Mouse (Mus musculus) testis, adult 2 months (tissue): ENCODE results near the gene Smim4. TPM values are rescaled to one million over a fixed set of nuclear protein-coding genes. Genes with fewer than 3 reads are reported as not detected.

Experiments used
- H3K27ac ChIP-seq: fragments of 200-500 bp; 2 replicates; pipeline ENCODE4 v1.5.1; 2012; ENCODE audit warnings: low read depth, low read length; ENCODE audit not compliant: control insufficient read depth, insufficient read depth
- H3K27me3 ChIP-seq: fragments of 200-500 bp; 2 replicates; pipeline ENCODE4 v1.6.1; 2012; ENCODE audit warnings: mild to moderate bottlenecking, low read length, moderate library complexity; ENCODE audit not compliant: control insufficient read depth, insufficient read depth
- H3K36me3 ChIP-seq: fragments of 200-500 bp; 2 replicates; pipeline ENCODE4 v1.6.1; 2012; ENCODE audit warnings: mild to moderate bottlenecking, low read length; ENCODE audit not compliant: control insufficient read depth, insufficient read depth
- H3K4me1 ChIP-seq: fragments of 200-500 bp; 2 replicates; pipeline ENCODE4 v1.6.1; 2012; ENCODE audit warnings: low read length; ENCODE audit not compliant: control insufficient read depth, insufficient read depth
- H3K4me3 ChIP-seq: fragments of 200-500 bp; 2 replicates; pipeline ENCODE4 v1.5.1; 2012; ENCODE audit warnings: low read depth, mild to moderate bottlenecking, low read length, moderate library complexity, mixed read lengths; ENCODE audit not compliant: control insufficient read depth
- CTCF ChIP-seq: fragments of 200-500 bp; IDR thresholded peaks from 2 replicates; pipeline ENCODE4 v1.5.1; 2012; ENCODE audit warnings: low read depth, mild to moderate bottlenecking, inconsistent platforms, low read length, moderate library complexity; ENCODE audit not compliant: control insufficient read depth, insufficient read depth, insufficient replicate concordance
- POLR2A ChIP-seq: fragments of 200-500 bp; IDR thresholded peaks from 2 replicates; pipeline ENCODE4 v1.6.1; 2012; ENCODE audit warnings: low read depth, mild to moderate bottlenecking, inconsistent platforms, low read length, moderate library complexity; ENCODE audit not compliant: control insufficient read depth
- polyA plus RNA-seq: library from polyadenylated mRNA; depleted of rRNA; stranded (reverse); fragments of >200 nt; gene quantifications from 2 replicates; pipeline ENCODE4 v1.2.3, GENCODE M21; 2012

Gene Smim4
- polyA plus RNA-seq, 1 experiment, result 8.9 TPM

DNA sequence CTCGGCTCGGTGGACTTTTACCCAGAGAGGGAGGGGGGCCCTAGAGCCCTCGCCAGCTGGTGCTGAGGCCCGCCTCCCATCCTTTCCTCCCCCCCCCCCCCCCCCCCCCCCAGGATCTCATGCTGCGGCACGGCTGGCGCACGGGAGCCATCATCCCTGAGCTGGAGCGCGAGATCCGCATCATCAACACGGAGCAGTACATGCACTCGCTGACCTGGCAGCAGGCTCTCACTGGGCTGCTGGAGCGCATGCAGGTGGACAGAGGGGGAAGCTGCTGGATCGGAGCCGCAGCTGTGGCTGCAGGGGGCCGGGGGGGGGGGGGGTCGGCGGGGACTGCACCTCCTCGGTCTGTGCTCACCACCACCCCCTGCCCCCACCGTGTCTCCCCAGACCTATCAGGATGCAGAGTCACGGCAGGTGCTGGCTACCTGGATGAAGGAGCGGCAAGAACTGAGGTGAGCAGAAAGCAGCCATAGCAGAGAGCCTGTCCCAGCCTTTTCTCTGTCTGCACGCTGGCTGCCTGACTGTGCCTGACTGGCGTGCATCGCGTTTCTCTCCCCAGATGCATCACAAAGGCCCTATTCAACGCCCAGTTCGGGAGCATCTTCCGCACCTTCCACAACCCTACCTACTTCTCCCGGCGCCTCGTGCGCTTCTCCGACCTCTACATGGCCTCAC, 9.6 kb upstream of the Smim4 start:
- Histone ChIP-seq H3K4me1 (no peaks in the 10 kb centered on the region), H3K4me3 (no peak overlapping the region), H3K36me3 (no peaks in the 10 kb centered on the region)

DNA sequence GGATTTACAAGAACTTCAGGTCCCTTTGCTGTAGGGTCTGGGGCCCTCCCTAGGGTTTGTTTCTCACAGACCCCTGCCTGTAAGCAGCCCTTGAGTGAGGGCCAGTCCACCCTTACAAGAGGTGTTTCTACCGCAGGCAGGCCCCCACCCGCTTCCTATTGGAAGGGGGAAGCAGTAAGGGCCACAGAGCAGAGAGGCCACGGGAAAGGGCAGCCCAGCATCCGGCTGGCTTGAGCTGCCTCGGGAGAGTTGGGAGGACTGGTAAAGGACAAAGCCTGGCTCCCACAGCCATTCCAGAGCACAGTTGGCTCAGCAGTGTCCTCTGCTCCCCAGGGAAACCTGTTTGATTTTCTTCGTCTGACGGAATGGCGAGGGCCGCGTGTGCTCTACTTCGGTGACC, 9.0 kb upstream of the Smim4 start:
- Histone ChIP-seq H3K27ac (no peak overlapping the region), H3K4me3 (no peak overlapping the region), H3K4me1 (no peaks in the 10 kb centered on the region), H3K36me3 (no peaks in the 10 kb centered on the region), H3K27me3 (no peaks in the 10 kb centered on the region)
- TF ChIP-seq CTCF (no peak), POLR2A (no peak)

More for the DNA sequence above, 9.6 kb upstream of the Smim4 start:
- H3K27me3 ChIP-seq, result no peaks in the 10 kb centered on the region
- no peak overlapping the region for H3K27ac ChIP-seq
- TF ChIP-seq CTCF (no peak), POLR2A (no peak)

DNA sequence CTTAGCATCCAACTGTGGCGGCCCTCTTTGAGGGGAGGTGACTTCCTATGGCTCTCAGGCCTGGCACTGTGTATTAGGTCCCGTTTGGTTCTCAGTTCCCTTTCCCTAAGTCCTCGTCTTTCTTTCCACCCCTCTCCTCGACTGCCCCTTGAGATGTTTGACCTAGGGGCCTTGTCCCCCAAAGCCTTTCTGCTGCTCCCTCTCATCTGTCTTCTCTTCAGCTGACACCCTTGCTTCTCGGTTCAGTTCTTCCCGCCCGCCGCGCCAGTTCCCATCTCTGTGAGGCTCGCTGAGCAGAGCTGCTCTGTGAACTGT, 8.5 kb upstream of the Smim4 start:
- TF ChIP-seq POLR2A, result no peak
- no peaks in the 10 kb centered on the region; the same call in 1 of the 2 replicates for H3K4me1 ChIP-seq
- no peaks in the 10 kb centered on the region for H3K36me3 ChIP-seq
- H3K4me3 ChIP-seq, result no peak overlapping the region
- no peaks in the 10 kb centered on the region for H3K27me3 ChIP-seq
- H3K27ac ChIP-seq, result no peak overlapping the region

DNA sequence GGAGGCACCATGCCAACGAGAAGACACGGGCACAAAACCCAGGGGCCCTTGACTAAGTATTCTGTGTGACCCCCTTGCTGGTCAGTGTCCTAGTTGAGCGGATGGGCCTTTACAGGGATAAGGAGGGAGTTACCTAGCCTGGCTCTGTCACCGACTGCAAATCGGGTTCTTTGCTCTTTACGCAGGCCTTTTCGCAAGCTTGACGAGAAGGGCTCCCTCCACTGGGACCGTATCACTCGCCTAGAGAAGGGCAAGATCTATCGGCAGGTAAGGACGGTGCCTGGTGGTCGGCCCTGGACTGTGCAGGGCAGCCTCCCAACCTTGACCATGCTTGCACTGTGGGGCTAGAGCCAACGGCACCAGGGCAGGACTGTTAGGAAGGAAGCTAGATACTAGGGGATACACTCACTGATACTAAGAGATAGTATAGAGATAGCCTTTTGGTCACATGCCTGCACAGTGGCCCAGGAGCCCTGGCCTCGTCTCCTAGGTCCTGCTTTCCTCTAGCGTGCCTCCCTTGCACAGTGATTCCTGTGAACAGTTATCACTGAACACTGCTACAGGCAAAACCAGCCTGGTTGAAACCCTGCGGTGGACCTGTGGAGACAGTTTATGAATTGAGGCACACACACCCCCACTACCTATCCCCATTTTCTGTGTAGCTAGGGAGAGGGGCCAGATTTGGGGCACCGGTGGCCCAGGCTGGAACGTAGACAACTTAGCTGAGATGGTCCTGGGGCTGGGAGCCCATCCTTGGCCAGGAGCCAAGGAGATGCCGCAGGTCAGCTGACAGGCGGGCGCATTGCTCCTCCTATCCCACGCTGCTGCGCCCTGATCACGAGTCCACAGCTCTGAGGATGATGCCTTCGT, 7.9 kb upstream of the Smim4 start:
- TF ChIP-seq CTCF (no peak), POLR2A (no peak)
- H3K36me3 ChIP-seq, result no peaks in the 10 kb centered on the region
- no peak overlapping the region for H3K27ac ChIP-seq
- H3K27me3 ChIP-seq, result no peaks in the 10 kb centered on the region
- H3K4me3 ChIP-seq, result no peak overlapping the region
- peaks cover 5% of the 10 kb centered on the region for H3K4me1 ChIP-seq

DNA sequence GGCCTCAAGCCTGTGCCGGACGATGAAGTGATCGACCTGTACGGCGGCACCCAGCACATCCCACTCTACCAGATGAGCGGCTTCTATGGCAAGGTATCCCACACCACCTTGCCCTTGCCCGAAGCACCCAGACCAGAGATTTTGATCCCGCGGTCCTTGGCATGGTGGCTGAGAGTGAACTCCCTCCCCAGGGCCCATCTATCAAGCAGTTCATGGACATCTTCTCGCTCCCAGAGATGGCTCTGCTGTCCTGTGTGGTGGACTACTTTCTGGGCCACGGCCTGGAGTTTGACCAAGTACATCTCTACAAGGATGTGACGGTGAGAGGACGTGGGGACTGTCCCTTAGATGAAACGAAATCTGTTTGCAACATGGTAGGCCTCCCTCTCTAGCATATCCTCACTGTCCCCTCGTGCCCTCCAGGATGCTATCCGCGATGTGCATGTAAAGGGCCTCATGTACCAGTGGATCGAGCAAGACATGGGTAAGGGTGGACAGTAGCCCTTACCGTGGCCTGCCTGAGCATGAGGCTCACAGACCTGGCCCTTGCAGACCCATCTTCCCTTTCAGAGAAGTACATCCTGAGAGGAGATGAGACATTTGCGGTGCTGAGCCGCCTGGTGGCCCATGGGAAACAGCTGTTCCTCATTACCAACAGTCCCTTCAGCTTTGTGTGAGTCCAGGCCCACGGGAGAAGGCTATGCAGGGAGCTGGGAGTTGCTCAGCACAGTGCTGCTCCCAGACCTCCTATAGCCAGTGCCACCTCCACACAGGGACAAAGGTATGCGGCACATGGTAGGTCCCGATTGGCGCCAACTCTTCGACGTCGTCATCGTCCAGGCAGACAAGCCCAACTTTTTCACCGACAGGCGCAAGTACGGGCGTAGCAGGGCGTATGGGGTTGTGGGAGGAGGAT, 7.0 kb upstream of the Smim4 start:
- Histone ChIP-seq H3K4me3 (no peak overlapping the region), H3K27ac (no peak overlapping the region), H3K4me1 (peaks cover 11% of the 10 kb centered on the region), H3K36me3 (no peaks in the 10 kb centered on the region), H3K27me3 (no peaks in the 10 kb centered on the region)
- TF ChIP-seq CTCF, result no peak
- no peak for TF ChIP-seq POLR2A

DNA sequence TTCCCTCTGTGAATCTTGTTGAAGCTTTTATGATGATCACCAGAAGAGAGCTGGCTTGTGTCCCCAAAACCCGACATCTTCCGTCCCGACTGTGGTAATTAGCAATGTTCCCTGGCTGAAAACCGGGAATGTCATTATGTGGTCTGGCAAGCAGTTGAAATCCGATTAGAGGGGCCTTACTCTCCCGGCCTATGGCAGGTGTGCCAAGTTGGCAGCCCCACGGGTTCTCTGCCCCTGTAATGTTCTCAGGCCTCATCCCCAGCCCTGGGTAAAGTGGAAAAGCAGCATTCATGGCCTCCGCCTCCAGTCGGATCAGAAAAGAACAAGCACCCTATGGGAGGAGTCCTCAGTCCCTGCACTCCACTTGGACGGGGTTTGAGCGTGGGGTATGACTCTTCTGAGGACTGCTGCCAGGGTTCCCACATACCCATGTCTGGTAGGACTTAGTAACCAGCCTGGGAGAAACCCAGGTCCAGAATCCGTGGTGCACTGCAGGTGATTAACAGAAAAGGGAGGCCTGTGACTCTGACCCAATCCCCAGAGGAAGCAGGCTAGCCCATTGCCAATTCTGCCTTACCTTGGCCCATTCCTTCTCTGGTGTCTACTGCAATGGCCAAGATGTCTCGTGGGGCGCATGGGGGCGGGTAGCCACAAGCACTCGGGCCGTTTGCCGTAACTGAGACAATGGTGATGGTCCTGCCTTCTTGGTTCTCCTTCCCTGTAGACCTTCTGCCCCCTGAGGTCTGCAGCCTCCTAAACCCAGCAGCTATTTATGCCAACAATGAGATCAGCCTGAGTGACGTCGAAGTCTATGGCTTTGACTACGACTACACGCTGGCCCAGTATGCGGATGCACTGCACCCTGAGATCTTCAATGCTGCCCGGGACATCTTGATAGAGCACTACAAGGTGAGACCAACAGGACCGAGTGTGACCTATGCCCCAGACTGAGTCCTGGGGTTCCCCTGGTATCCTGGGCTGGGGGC, 5.6 kb upstream of the Smim4 start:
- H3K36me3 ChIP-seq, result no peaks in the 10 kb centered on the region
- no peak overlapping the region for H3K4me3 ChIP-seq

More for the DNA sequence above, 5.6 kb upstream of the Smim4 start:
- no peak for TF ChIP-seq CTCF
- TF ChIP-seq POLR2A, result no peak
- Histone ChIP-seq H3K27me3 (no peaks in the 10 kb centered on the region), H3K4me1 (peaks cover 24% of the 10 kb centered on the region), H3K27ac (no peak overlapping the region)
